Mouse (Mus musculus): ENCODE measurements around the gene Camta2.
A peak's percentile ranks its signal among the peaks of the same experiment; 100 is the strongest.

DNA sequence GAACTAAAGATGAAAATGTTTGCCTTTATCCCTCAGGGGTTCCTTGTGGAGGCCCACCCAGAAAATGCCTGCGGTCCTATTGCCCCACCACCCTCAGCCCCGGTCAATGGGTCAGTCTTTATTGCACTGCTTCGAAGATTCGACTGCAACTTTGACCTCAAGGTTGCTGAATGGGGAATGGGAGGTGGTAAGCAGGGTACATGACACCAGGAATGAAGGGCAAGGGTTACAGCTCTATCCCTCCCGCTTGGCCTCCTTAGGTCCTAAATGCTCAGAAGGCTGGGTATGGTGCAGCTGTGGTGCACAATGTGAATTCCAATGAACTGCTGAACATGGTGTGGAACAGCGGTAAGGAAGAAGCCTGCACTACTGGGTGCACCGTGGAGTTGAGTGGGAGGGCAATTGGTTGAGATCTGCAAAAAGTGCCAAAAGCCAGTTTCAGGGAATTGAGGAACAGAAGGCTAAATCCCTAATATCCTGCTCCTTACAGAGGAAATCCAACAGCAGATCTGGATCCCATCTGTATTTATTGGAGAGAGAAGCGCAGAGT is 38.6 kb downstream of the Camta2 start:
- TF ChIP-seq CTCF (IDR thresholded peaks at IDR 0.05; ENCODE audit: low read depth, low read length) = no peak
- peak; percentile 88; the same call in 1 of the 2 replicates for TF ChIP-seq POLR2AphosphoS5 (IDR thresholded peaks at IDR 0.05; ENCODE audit: insufficient replicate concordance, low read depth, low read length)
